Mouse (Mus musculus) lung, postnatal 14 days (tissue): Measurements from ENCODE around the gene Chil6.
A peak's percentile ranks its signal among the peaks of the same experiment; 100 is the strongest.

Experiments used
- DNase-seq: peaks from one replicate; pipeline ENCODE4 v3.0.0; 2021

Chil6 gene

GRCm38 (mm10) chr3:106406082-106406481, at the start of gene Chil6:
TSS of gene Chil6 (minus strand) at chr3:106406182.
- DNase-seq = no peak

GRCm38 (mm10) chr3:106452616-106453015, 46.6 kb upstream of the Chil6 start:
- no peak for DNase-seq

GRCm38 (mm10) chr3:106449567-106449966, 43.6 kb upstream of the Chil6 start:
- DNase-seq = no peak

- no peak for DNase-seq
Observed at GRCm38 (mm10) chr3:106448995-106449394, 43.0 kb upstream of the Chil6 start.

- DNase-seq = peak; percentile 30
Observed at GRCm38 (mm10) chr3:106448571-106448970, 42.6 kb upstream of the Chil6 start.
